Mouse (Mus musculus): ENCODE measurements at regions not wholly inside any gene's neighbourhood (a gene's known extent, or its start where the extent isn't known, plus 50 kb on each side); places are given as distances from the start of the nearest gene placed in this dataset.
"Not testable (repeated sequence)": the region's sequence is repeated elsewhere in the genome, so short reads cannot be mapped to it uniquely, and the experiment has no call there.

DNA sequence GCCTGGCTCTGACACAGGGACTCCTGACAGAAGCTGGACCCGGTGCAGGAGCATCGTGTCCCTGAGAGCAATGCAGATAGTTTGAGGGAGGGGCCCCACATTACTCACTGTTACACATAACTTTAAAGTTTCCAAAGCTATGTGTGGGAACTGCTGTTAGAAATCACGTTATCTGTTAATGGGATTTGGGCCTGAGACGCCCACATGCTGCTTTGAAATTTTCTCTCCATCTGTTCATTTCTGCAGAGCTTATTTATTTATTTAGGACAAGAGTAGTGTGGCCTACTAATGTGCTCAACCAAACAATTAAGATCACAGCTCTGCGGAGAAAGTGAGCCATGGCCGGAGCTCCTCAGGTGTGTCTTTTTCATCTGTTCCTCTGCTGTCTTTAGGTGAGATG is 99.4 kb upstream of the Frmd4a start:
- no peaks in the 10 kb centered on the region for H3K79me2 ChIP-seq (replicated peaks; ENCODE audit: control insufficient read depth, extremely low read depth, insufficient read depth, poor library complexity, severe bottlenecking)
- H3K4me3 ChIP-seq (replicated peaks in 1 of 3; ENCODE audit: low read depth in 2 of 3, low read length in 2 of 3, poor library complexity in 1 of 3) = no peak overlapping the region
- H3K27me3 ChIP-seq (replicated peaks) = no peaks in the 10 kb centered on the region
- no peaks in the 10 kb centered on the region for H3K4me1 ChIP-seq (ENCODE audit: control insufficient read depth in 1 of 2, insufficient read depth in 2 of 2)
- in situ Hi-C loops (cut with MboI; ENCODE audit: low pct_ligation_motif_present, low pct_unique_long_range_greater_than_20kb, low sequenced_read_pairs) = no loop called here
- H3K36me3 ChIP-seq (replicated peaks in 1 of 2; ENCODE audit: control insufficient read depth in 1 of 2, insufficient read depth in 1 of 2, low read length in 1 of 2) = no peaks in the 10 kb centered on the region
- H3K9ac ChIP-seq (ENCODE audit: insufficient read depth, low read depth) = no peak overlapping the region
- H3K9me3 ChIP-seq (replicated peaks; ENCODE audit: low read length) = no peaks in the 10 kb centered on the region
- TF ChIP-seq UBTF (IDR thresholded peaks at IDR 0.05; ENCODE audit: low read depth, low read length) (no peak), JUND (conservative IDR thresholded peaks at IDR 0.05; ENCODE audit: low read depth, low read length) (no peak), SMC3 (IDR thresholded peaks at IDR 0.05; ENCODE audit: low read depth, low read length) (no peak), IRF4 (IDR thresholded peaks at IDR 0.05; ENCODE audit: low read depth, low read length) (no peak), MAX (IDR thresholded peaks at IDR 0.05; ENCODE audit: low read length) (no peak)
- DNase-seq (ENCODE audit: extremely low read depth) = no peak
- dilution Hi-C loops (cut with MboI; ENCODE audit: extremely low pct_ligation_motif_present, extremely low pct_unique_long_range_greater_than_20kb, low sequenced_read_pairs) = no loop called here
- H3K27ac ChIP-seq (ENCODE audit: insufficient read depth, low read depth) = no peak overlapping the region
- H3K4me2 ChIP-seq (ENCODE audit: insufficient read depth, low read depth, poor library complexity, severe bottlenecking) = no peak overlapping the region

- Histone ChIP-seq H3K27me3 (replicated peaks) (no peaks in the 10 kb centered on the region), H3K36me3 (replicated peaks in 1 of 2; ENCODE audit: control insufficient read depth in 1 of 2, insufficient read depth in 1 of 2, low read length in 1 of 2) (no peaks in the 10 kb centered on the region), H3K79me2 (replicated peaks; ENCODE audit: control insufficient read depth, extremely low read depth, insufficient read depth, poor library complexity, severe bottlenecking) (no peaks in the 10 kb centered on the region), H3K4me3 (replicated peaks in 1 of 3; ENCODE audit: low read depth in 2 of 3, low read length in 2 of 3, poor library complexity in 1 of 3) (no peak overlapping the region), H3K27ac (ENCODE audit: insufficient read depth, low read depth) (no peak overlapping the region), H3K9ac (ENCODE audit: insufficient read depth, low read depth) (no peak overlapping the region), H3K9me3 (replicated peaks; ENCODE audit: low read length) (no peaks in the 10 kb centered on the region), H3K4me2 (ENCODE audit: insufficient read depth, low read depth, poor library complexity, severe bottlenecking) (no peak overlapping the region), H3K4me1 (ENCODE audit: control insufficient read depth in 1 of 2, insufficient read depth in 2 of 2) (no peaks in the 10 kb centered on the region)
- no peak for DNase-seq (ENCODE audit: extremely low read depth)
- in situ Hi-C loops (cut with MboI; ENCODE audit: low pct_ligation_motif_present, low pct_unique_long_range_greater_than_20kb, low sequenced_read_pairs) = no loop called here
- dilution Hi-C loops (cut with MboI; ENCODE audit: extremely low pct_ligation_motif_present, extremely low pct_unique_long_range_greater_than_20kb, low sequenced_read_pairs) = no loop called here
- TF ChIP-seq HCFC1 (IDR thresholded peaks at IDR 0.05; ENCODE audit: low read depth, low read length) (no peak), KAT2A (IDR thresholded peaks at IDR 0.05; ENCODE audit: insufficient replicate concordance, low read length) (no peak), RCOR1 (conservative IDR thresholded peaks at IDR 0.05; ENCODE audit: low read depth, low read length) (no peak), CHD2 (IDR thresholded peaks at IDR 0.05; ENCODE audit: low read length) (no peak), IRF4 (IDR thresholded peaks at IDR 0.05; ENCODE audit: low read depth, low read length) (no peak), EP300 (IDR thresholded peaks at IDR 0.05; ENCODE audit: low read length) (no peak), TCF12 (IDR thresholded peaks at IDR 0.05; ENCODE audit: low read depth, low read length) (no peak), USF2 (conservative IDR thresholded peaks at IDR 0.05; ENCODE audit: low read depth, low read length) (no peak), JUND (conservative IDR thresholded peaks at IDR 0.05; ENCODE audit: low read depth, low read length) (no peak), MEF2A (IDR thresholded peaks at IDR 0.05; ENCODE audit: borderline replicate concordance, low read depth, low read length) (no peak), USF1 (IDR thresholded peaks at IDR 0.05; ENCODE audit: low read depth, low read length) (no peak), NRF1 (IDR thresholded peaks at IDR 0.05; ENCODE audit: low read depth, low read length) (no peak)
Observed at GRCm38 (mm10) chr2:3919893-3920292, 97.6 kb upstream of the Frmd4a start.

- H3K27ac ChIP-seq (ENCODE audit: insufficient read depth, low read depth); H3K9ac ChIP-seq (ENCODE audit: insufficient read depth, low read depth); dilution Hi-C loops (cut with MboI; ENCODE audit: extremely low pct_ligation_motif_present, extremely low pct_unique_long_range_greater_than_20kb, low sequenced_read_pairs); H3K4me3 ChIP-seq (replicated peaks in 1 of 3; ENCODE audit: low read depth in 2 of 3, low read length in 2 of 3, poor library complexity in 1 of 3); H3K36me3 ChIP-seq (replicated peaks in 1 of 2; ENCODE audit: control insufficient read depth in 1 of 2, insufficient read depth in 1 of 2, low read length in 1 of 2); H3K79me2 ChIP-seq (replicated peaks; ENCODE audit: control insufficient read depth, extremely low read depth, insufficient read depth, poor library complexity, severe bottlenecking); H3K4me2 ChIP-seq (ENCODE audit: insufficient read depth, low read depth, poor library complexity, severe bottlenecking); H3K9me3 ChIP-seq (replicated peaks; ENCODE audit: low read length); H3K27me3 ChIP-seq (replicated peaks); DNase-seq (ENCODE audit: extremely low read depth); in situ Hi-C loops (cut with MboI; ENCODE audit: low pct_ligation_motif_present, low pct_unique_long_range_greater_than_20kb, low sequenced_read_pairs); H3K4me1 ChIP-seq (ENCODE audit: control insufficient read depth in 1 of 2, insufficient read depth in 2 of 2): not testable (repeated sequence)
Observed at GRCm38 (mm10) chr2:3921084-3921483, 96.4 kb upstream of the Frmd4a start.

Data from CH12.LX (cell line).